Comparison of ENCODE assay signal across 25 mouse cellular contexts in the genomic region with DNA sequence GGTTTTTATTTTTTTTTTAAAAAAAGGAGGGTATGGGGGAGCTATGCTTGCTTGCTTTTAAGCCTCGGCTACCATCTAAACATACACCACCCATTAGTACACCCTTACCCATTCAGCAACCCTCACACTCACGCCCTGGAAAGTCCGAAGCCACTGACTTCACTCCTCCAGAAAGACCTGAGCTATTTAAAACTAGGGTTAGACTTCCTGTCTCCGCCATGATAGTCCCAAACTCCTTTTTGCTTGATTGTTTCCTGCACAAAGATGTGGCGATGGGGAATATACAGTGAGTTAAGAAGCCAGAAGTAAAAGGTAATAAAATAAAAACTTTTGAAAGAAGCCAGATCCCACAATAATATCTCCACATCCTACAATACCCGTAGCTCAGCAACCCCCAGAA.
"Had no signal": no experiment of that assay in that cellular context is flagged by ENCODE, and none has a peak within 500 bp of the region (broad histone marks: within the 10 kb centered on the region; RNA-seq: fewer than 3 reads in every experiment).

No protein-coding gene starts in this region.

- H3K4me3 ChIP-seq: embryonic facial prominence, embryonic 10.5 days; embryonic facial prominence, embryonic 12.5 days; embryonic facial prominence, embryonic 13.5 days; embryonic facial prominence, embryonic 15.5 days; erythroblast, embryonic 14.5 days; forebrain, embryonic 10.5 days; forebrain, embryonic 12.5 days; forebrain, embryonic 13.5 days; forebrain, embryonic 15.5 days; gastrocnemius, adult 2 months; heart, adult 2 months; heart, embryonic 10.5 days had no signal

- H3K27ac ChIP-seq: embryonic facial prominence, embryonic 10.5 days; embryonic facial prominence, embryonic 12.5 days; embryonic facial prominence, embryonic 13.5 days; embryonic facial prominence, embryonic 15.5 days; forebrain, embryonic 10.5 days; forebrain, embryonic 12.5 days; forebrain, embryonic 13.5 days; forebrain, embryonic 15.5 days; gastrocnemius, adult 2 months; heart, adult 2 months; heart, embryonic 10.5 days had no signal

- H3K36me3 ChIP-seq: embryonic facial prominence, embryonic 10.5 days; embryonic facial prominence, embryonic 12.5 days; embryonic facial prominence, embryonic 13.5 days; embryonic facial prominence, embryonic 15.5 days; forebrain, embryonic 10.5 days; forebrain, embryonic 12.5 days; forebrain, embryonic 15.5 days; heart, embryonic 10.5 days had no signal

- H3K9me3 ChIP-seq: embryonic facial prominence, embryonic 10.5 days; embryonic facial prominence, embryonic 12.5 days; embryonic facial prominence, embryonic 13.5 days; embryonic facial prominence, embryonic 15.5 days; forebrain, embryonic 10.5 days; forebrain, embryonic 12.5 days; forebrain, embryonic 13.5 days; forebrain, embryonic 15.5 days; heart, embryonic 10.5 days had no signal

- H3K4me2 ChIP-seq: embryonic facial prominence, embryonic 12.5 days; embryonic facial prominence, embryonic 13.5 days; embryonic facial prominence, embryonic 15.5 days; forebrain, embryonic 12.5 days; forebrain, embryonic 13.5 days; forebrain, embryonic 15.5 days had no signal

- H3K27me3 ChIP-seq: embryonic facial prominence, embryonic 12.5 days; embryonic facial prominence, embryonic 13.5 days; embryonic facial prominence, embryonic 15.5 days; forebrain, embryonic 12.5 days; forebrain, embryonic 13.5 days; forebrain, embryonic 15.5 days had no signal

- H3K9ac ChIP-seq: embryonic facial prominence, embryonic 12.5 days; embryonic facial prominence, embryonic 13.5 days; embryonic facial prominence, embryonic 15.5 days; forebrain, embryonic 12.5 days; forebrain, embryonic 13.5 days; forebrain, embryonic 15.5 days; forebrain, postnatal 0 days had no signal

- DNase-seq: cerebellum, adult 9-11 months; cerebellum, postnatal 10 days; cerebellum, postnatal 14 days; cerebellum, postnatal 25 days; cerebellum, postnatal 36 days; embryo, embryonic 11 days; forebrain, postnatal 0 days; gastrocnemius, adult 2 months; gastrocnemius, postnatal 10 days; gastrocnemius, postnatal 14 days; gastrocnemius, postnatal 25 days; gastrocnemius, postnatal 36 days; heart, adult 11 months; heart, adult 18-20 months; heart, adult 2 months had no signal

- H3K4me1 ChIP-seq: embryonic facial prominence, embryonic 10.5 days; embryonic facial prominence, embryonic 12.5 days; embryonic facial prominence, embryonic 13.5 days; embryonic facial prominence, embryonic 15.5 days; forebrain, embryonic 10.5 days; forebrain, embryonic 12.5 days; forebrain, embryonic 13.5 days; forebrain, embryonic 15.5 days; heart, embryonic 10.5 days had no signal
